Mouse (Mus musculus) activated CD4-positive, CD25-positive, alpha-beta regulatory T cell, adult 4 months (primary cell): Measurements from ENCODE around the gene Gpr183. TPM values are rescaled to one million over a fixed set of nuclear protein-coding genes. Genes with fewer than 3 reads are reported as not detected.
A peak's percentile ranks its signal among the peaks of the same experiment; 100 is the strongest.

ENCODE experiments used
- ATAC-seq: one replicate; pipeline ENCODE4 v1.8.0; 2017
- polyA plus RNA-seq, 2 experiments: library from polyadenylated mRNA; unstranded; fragments of 100-300 nt; shearing (Covaris generic); gene quantifications; one replicate each; pipeline ENCODE4 v1.2.1; 2017

Gene Gpr183
- polyA plus RNA-seq, 2 experiments from 2014 or later = 104 to 118 TPM

DNA sequence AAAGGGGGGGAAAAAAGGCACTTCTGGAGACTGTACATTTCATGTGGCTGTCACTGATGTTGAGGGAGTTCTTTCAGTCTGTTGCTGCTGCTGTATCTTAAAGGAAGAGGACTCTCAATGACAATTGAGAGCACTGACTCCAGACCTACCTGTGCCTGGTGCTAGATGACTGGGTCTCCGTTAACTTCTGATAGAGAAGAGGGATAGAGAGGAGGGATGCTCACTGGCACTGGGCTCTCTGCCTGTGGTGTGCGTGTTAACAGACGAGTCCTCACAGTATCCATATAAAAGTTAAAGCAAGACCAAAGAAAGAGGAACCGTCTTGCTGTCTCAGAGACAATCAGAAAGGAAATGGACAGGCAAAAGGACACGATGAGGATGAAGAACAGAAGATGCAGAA, 8.7 kb downstream of the Gpr183 start:
- ATAC-seq = no peak

- no peak for ATAC-seq
These were observed 9.7 kb downstream of the Gpr183 start for GRCm38 (mm10) chr14:121955176-121955795.

DNA sequence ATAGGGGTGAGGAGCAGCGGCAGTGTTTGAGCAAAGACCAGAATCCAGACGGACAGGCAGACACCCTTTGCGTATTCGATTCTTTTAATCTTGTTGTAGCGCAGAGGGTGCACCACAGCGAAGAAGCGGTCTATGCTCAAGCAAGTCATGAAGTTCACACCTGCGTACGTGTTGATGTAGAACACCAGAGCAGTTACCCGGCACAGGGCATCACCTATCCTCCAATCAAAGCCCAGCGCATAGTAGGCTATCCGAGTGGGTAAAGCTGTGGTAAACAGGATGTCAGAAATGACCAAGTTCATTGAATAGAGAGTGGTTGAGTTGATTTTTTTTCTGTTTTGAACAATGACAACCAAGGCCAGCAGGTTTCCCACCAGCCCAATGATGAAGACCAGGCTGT, 10.4 kb downstream of the Gpr183 start:
- peak; percentile 72 for ATAC-seq

GRCm38 (mm10) chr14:121954129-121954528, 10.9 kb downstream of the Gpr183 start:
- ATAC-seq = no peak

GRCm38 (mm10) chr14:121952046-121952400, 13.0 kb downstream of the Gpr183 start:
- no peak for ATAC-seq

DNA sequence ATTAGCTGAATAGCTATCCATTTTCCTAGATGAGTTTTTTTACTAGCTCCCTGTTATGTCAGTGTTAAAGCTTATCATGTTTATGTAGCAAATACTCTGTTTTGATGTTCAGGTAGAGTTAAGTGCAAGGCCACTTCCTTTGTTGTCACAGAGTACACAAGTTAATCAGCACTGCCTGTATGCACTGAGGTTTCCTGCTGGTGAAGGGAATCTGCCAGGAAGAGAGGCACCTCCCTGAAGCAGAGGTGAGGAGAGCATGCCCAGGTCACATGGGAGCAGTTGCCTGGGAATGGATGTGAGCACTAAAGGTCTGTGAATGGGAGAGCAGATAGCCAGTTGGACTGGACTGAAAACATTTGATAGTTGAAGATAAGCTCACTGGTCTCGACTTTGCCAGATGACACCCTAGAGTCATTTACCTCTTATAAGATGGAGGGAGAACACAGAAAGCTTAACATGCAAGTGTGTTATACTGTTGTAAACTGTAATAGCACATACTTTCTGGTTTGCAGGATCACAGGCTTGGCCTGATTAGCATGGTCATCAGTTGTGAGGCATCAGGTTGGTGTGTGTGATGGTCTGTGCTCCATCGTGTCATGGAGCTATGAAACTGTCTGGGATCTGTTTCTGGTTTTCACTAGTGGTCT, 13.5 kb downstream of the Gpr183 start:
- peak; percentile 26 for ATAC-seq

GRCm38 (mm10) chr14:121949897-121950296, 15.1 kb downstream of the Gpr183 start:
- no peak for ATAC-seq

- no peak for ATAC-seq
These were observed 15.6 kb downstream of the Gpr183 start for GRCm38 (mm10) chr14:121949436-121949835.

GRCm38 (mm10) chr14:121947966-121948365, 17.0 kb downstream of the Gpr183 start:
- peak; percentile 26 for ATAC-seq

GRCm38 (mm10) chr14:121947201-121947760, 17.7 kb downstream of the Gpr183 start:
- ATAC-seq = peak; percentile 3

GRCm38 (mm10) chr14:121946728-121947127, 18.3 kb downstream of the Gpr183 start:
- ATAC-seq = peak; percentile 63

- ATAC-seq = no peak
These were observed 18.9 kb downstream of the Gpr183 start for GRCm38 (mm10) chr14:121946131-121946530.

- ATAC-seq = no peak
These were observed 25.4 kb downstream of the Gpr183 start for GRCm38 (mm10) chr14:121939582-121939981.

GRCm38 (mm10) chr14:121938256-121939191, 26.5 kb downstream of the Gpr183 start:
- ATAC-seq = peak; percentile 77

DNA sequence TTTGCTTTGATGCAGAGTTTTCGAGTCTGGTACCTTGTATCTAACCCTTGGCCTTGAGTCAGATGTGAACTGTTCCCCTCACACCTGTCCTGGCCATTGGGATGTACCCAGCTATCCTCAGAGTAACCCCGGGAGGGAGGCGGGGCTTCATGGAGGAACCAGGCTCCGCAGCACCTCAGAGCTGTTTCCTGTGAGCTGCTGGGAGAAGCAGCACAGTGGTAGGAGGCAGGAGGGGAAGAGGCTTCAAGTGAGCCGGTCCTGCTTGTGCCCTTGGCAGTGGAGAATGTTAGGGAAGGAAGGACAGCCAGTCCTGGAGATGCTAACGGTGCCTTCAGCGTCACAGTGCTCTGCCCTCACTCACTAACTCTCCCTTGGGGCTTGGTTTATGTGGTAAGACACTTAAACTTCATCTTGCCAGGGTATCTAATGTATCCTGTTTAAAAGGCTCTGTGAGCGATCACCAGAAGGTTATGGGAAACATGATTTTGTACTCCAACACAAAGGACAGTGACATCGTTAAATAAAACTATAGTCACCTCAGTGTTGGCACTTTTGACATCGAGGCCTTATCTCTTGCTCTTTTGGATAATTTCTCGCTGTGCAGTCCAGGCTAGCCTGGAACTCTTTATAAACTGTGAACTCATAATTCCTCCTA, 27.3 kb downstream of the Gpr183 start:
- ATAC-seq = peak; percentile 24

DNA sequence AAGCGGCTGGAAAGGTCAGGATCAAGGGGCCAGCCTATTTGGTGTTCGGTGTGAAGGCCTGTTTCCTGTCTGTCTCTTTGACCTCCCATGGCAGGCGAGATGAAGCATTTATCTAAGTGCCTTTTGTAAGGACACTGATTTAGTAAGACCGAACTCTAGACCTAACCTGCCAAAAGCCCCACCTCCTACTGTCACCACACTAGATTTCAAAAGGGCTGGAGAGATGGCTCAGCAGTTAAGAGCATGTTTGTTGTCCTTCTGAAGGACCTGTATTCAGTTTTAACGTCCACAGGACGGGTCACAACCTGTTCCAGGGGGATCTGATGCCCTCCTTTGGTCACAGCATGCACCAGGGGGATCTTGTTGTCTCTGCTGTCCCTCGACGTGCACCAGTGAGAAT, 28.1 kb downstream of the Gpr183 start:
- no peak for ATAC-seq

DNA sequence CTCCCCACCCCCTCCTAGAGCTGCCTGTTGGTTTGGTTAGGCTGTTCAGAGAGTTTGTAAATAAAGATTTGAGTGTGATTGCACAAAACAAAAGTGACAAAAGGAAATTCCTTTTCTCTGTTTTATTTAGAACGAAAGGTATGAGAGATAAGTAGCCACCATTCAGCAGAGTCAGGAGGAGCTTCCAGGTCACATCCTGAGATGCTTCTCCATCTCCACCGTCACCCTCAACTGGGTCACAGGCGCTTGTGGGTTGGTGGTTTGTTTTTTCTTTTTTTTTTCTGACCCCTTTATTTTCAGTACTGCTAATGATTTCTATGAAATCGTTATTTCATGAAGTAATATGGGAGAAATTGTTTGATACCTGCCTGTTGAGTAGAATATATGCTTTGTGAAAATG, 28.6 kb downstream of the Gpr183 start:
- no peak for ATAC-seq

GRCm38 (mm10) chr14:121934597-121934946, 30.4 kb downstream of the Gpr183 start:
- ATAC-seq = no peak

DNA sequence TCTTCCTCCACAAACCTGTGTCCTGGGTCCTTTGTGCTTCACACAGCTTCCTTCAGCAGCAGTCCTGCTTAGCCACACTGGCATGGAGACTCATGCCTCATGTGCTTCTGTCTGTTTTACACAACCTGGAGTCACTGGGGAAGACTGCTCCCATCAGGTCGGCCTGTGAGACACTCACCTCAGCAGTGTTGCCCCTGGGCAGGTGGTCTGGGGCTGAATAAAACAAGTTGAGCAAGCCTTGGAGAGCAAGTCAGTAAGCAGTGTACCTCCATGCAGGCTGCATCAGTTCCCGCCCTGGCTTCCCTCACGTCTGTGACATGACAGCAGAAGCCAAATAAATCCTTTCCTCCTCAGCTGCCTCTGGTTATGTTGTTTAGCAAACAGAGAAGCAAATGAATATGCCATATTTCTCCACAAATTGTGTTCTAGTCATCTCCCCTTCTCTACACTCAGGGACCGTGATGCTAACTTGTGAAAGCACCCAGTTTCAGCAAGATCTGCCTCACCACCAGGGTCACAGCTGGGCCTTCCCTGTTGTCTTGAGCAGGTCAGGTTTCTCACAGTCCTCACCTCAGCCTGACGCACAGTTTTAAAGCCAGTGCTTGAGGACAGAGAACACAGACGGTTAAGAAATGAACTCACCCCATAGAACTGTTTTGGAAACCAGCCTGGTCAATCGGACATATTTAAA, 30.9 kb downstream of the Gpr183 start:
- ATAC-seq = no peak

GRCm38 (mm10) chr14:121932180-121932579, 32.8 kb downstream of the Gpr183 start:
- no peak for ATAC-seq

DNA sequence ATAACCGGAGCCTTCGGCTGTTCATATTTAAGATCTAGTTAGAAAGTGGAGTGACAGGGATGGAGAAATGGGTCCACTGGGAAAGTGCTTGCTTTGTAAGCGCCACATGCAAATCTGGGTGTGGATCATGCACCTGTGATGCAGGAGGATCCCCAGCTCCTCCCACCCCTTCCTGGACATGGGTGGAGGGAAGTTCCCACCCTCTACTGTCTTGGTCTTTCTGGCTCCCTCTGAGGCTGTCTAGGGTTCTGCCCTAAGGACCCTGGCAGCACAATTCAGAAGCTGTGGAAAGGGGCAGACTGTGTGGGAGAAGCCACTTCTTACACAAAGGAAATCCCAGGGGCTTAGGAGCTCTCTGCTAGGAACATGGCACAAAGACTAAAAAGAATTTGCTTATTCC, 33.4 kb downstream of the Gpr183 start:
- ATAC-seq = peak; percentile 37

DNA sequence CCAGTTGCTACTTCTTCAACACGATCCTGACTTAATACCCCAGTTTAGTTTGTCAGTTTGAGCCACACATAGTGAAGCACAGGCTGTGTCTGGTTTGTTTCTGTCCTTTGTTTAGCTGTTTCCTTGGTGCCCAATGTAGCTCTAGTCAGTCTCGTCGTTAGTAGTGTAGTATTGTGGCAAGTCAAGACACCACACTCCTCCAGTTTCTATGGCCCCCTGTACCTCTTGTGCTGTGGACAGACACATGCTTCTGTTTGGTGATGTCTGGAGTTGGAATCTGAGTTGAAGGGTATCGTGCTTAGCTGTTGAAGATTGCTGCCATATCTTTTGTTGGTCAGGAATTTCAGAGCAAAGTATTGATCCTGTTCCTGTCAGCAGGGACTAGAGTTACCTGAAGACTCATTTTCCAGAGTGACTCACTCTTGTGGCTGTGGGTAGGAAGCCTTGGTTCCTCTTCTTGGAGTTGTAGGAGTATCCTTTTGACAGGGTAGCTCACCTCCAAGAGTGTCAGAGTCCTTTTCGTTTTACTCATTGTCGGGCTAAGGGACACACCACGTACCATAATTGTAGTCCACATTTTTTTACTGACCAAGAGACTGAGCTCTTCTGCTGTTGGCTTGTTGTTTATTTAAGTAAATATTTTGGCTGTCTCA, 34.1 kb downstream of the Gpr183 start:
- ATAC-seq = peak; percentile 45
